Mouse (Mus musculus): ENCODE data around the gene Slc17a9. TPM values are rescaled to one million over a fixed set of nuclear protein-coding genes. Genes with fewer than 3 reads are reported as not detected.

The Slc17a9 gene
- total and polyA plus RNA-seq, 3 experiments: 6.7 to 16.1 TPM; not detected in 1

GRCm38 (mm10) chr2:180741421-180741820 is 16.4 kb downstream of the Slc17a9 start:
- H3K27ac ChIP-seq (ENCODE audit: control insufficient read depth, low read depth, low read length): no peak overlapping the region
- H3K9me3 ChIP-seq (replicated peaks; ENCODE audit: insufficient read depth, low read length): no peaks in the 10 kb centered on the region
- DNase-seq (ENCODE audit: low read depth, low spot score): no peak
- H3K4me1 ChIP-seq (ENCODE audit: control insufficient read depth in 1 of 2, insufficient read depth in 2 of 2, low read length in 2 of 2): no peaks in the 10 kb centered on the region
- H3K36me3 ChIP-seq (ENCODE audit: control insufficient read depth in 1 of 2, insufficient read depth in 2 of 2, low read length in 2 of 2): no peaks in the 10 kb centered on the region
- TF ChIP-seq MXI1 (IDR thresholded peaks at IDR 0.05; ENCODE audit: low read depth, low read length) (no peak), TBP (IDR thresholded peaks at IDR 0.05; ENCODE audit: low read depth, low read length) (no peak), TAL1 (IDR thresholded peaks at IDR 0.05; ENCODE audit: low read length) (no peak), JUND (IDR thresholded peaks at IDR 0.05; ENCODE audit: low read depth, low read length) (no peak), MAX (IDR thresholded peaks at IDR 0.05; ENCODE audit: low read length) (no peak), MEF2A (IDR thresholded peaks at IDR 0.05; ENCODE audit: extremely low read depth, insufficient replicate concordance, low read depth, low read length, poor library complexity, severe bottlenecking) (no peak), ZKSCAN1 (IDR thresholded peaks at IDR 0.05; ENCODE audit: low read depth, low read length) (no peak), NRF1 (IDR thresholded peaks at IDR 0.05; ENCODE audit: insufficient read depth, low read depth, low read length, poor library complexity, severe bottlenecking) (no peak), ETS1 (IDR thresholded peaks at IDR 0.05; ENCODE audit: low read depth, low read length) (no peak), HCFC1 (IDR thresholded peaks at IDR 0.05; ENCODE audit: low read depth, low read length) (no peak)
- no peak overlapping the region for H3K4me3 ChIP-seq (ENCODE audit: control insufficient read depth in 1 of 2, insufficient read depth in 1 of 2, low read depth in 2 of 2, low read length in 2 of 2)
- H3K79me2 ChIP-seq (ENCODE audit: control insufficient read depth, insufficient read depth, low read length, poor library complexity): no peaks in the 10 kb centered on the region
- no peak overlapping the region for H3K9ac ChIP-seq (ENCODE audit: control insufficient read depth, low read depth, low read length, poor library complexity, severe bottlenecking)
- H3K27me3 ChIP-seq (ENCODE audit: control insufficient read depth in 1 of 2, insufficient read depth in 2 of 2, low read length in 2 of 2): no peaks in the 10 kb centered on the region

DNA sequence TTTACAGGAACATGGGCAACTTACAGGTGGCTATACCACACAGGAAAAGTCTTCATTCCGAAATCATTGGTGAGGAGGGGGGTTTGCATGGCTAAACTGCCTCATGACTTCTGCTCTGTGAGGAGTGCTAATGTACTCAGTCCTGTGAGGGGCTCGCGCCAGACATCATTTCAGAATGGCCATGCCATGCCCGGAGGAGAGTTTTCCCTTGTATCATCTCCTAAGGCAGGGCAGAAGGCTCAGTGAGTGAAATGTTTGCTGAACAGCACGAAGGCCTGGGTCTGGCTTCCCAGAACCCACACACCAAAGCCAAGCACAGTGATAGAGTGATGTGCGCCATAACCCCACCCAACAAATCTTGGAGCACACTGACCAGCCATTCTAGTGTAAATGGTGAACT is 17.8 kb downstream of the Slc17a9 start:
- Histone ChIP-seq H3K9me3 (replicated peaks; ENCODE audit: insufficient read depth, low read length) (no peaks in the 10 kb centered on the region), H3K79me2 (ENCODE audit: control insufficient read depth, insufficient read depth, low read length, poor library complexity) (no peaks in the 10 kb centered on the region), H3K36me3 (ENCODE audit: control insufficient read depth in 1 of 2, insufficient read depth in 2 of 2, low read length in 2 of 2) (no peaks in the 10 kb centered on the region), H3K4me1 (ENCODE audit: control insufficient read depth in 1 of 2, insufficient read depth in 2 of 2, low read length in 2 of 2) (no peaks in the 10 kb centered on the region), H3K4me3 (ENCODE audit: control insufficient read depth in 1 of 2, insufficient read depth in 1 of 2, low read depth in 2 of 2, low read length in 2 of 2) (no peak overlapping the region), H3K27ac (ENCODE audit: control insufficient read depth, low read depth, low read length) (no peak overlapping the region), H3K27me3 (ENCODE audit: control insufficient read depth in 1 of 2, insufficient read depth in 2 of 2, low read length in 2 of 2) (no peaks in the 10 kb centered on the region), H3K9ac (ENCODE audit: control insufficient read depth, low read depth, low read length, poor library complexity, severe bottlenecking) (no peak overlapping the region)
- DNase-seq (ENCODE audit: low read depth, low spot score): no peak
- no peak for TF ChIP-seq ETS1 (IDR thresholded peaks at IDR 0.05; ENCODE audit: low read depth, low read length)
- TF ChIP-seq POLR2A (IDR thresholded peaks at IDR 0.05; ENCODE audit: control insufficient read depth in 1 of 2, insufficient read depth in 1 of 2, low read depth in 1 of 2, low read length in 2 of 2, poor library complexity in 1 of 2): no peak; a peak in 1 of 4 replicates
- TF ChIP-seq GATA1 (IDR thresholded peaks at IDR 0.05; ENCODE audit: low read depth, low read length): no peak
- no peak for TF ChIP-seq CTCF (IDR thresholded peaks at IDR 0.05 in 2 of 3, conservative IDR thresholded peaks at IDR 0.05 in 1 of 3; ENCODE audit: control insufficient read depth in 1 of 3, insufficient read depth in 1 of 3, low read depth in 2 of 3, low read length in 3 of 3, poor library complexity in 1 of 3, severe bottlenecking in 1 of 3)
- TF ChIP-seq UBTF (IDR thresholded peaks at IDR 0.05; ENCODE audit: borderline replicate concordance, insufficient read depth, low read depth, low read length): no peak
- TF ChIP-seq POLR2AphosphoS2 (IDR thresholded peaks at IDR 0.05; ENCODE audit: low read length): no peak
- no peak for TF ChIP-seq ZMIZ1 (IDR thresholded peaks at IDR 0.05; ENCODE audit: low read depth, low read length)
- no peak for TF ChIP-seq RAD21 (IDR thresholded peaks at IDR 0.05; ENCODE audit: low read depth, low read length)
- no peak for TF ChIP-seq EP300 (IDR thresholded peaks at IDR 0.05; ENCODE audit: low read depth in 1 of 2, low read length in 2 of 2)
- no peak for TF ChIP-seq ELF1 (IDR thresholded peaks at IDR 0.05; ENCODE audit: low read depth, low read length)
- TF ChIP-seq SIN3A (IDR thresholded peaks at IDR 0.05; ENCODE audit: low read length): no peak
- TF ChIP-seq MYB (IDR thresholded peaks at IDR 0.05; ENCODE audit: low read depth, low read length): no peak
- TF ChIP-seq USF2 (IDR thresholded peaks at IDR 0.05; ENCODE audit: borderline replicate concordance in 1 of 2, insufficient read depth in 1 of 2, low read depth in 1 of 2, low read length in 2 of 2): no peak
- TF ChIP-seq JUND (IDR thresholded peaks at IDR 0.05; ENCODE audit: low read depth, low read length): no peak
- TF ChIP-seq USF1 (IDR thresholded peaks at IDR 0.05; ENCODE audit: low read depth, low read length): no peak
- TF ChIP-seq KAT2A (conservative IDR thresholded peaks at IDR 0.05; ENCODE audit: low read depth, low read length): no peak
- TF ChIP-seq CHD2 (IDR thresholded peaks at IDR 0.05; ENCODE audit: low read length): no peak
- TF ChIP-seq TAL1 (IDR thresholded peaks at IDR 0.05; ENCODE audit: low read length): no peak
- TF ChIP-seq ZC3H11A (IDR thresholded peaks at IDR 0.05; ENCODE audit: low read depth, low read length): no peak
- no peak for TF ChIP-seq NRF1 (IDR thresholded peaks at IDR 0.05; ENCODE audit: insufficient read depth, low read depth, low read length, poor library complexity, severe bottlenecking)

All from MEL (cell line).